Mouse (Mus musculus) gastrocnemius, adult 18-20 months (tissue): Measurements from ENCODE around the gene B3gnt7. TPM values are rescaled to one million over a fixed set of nuclear protein-coding genes. Genes with fewer than 3 reads are reported as not detected.

Experiments
- DNase-seq: peaks from one replicate; pipeline ENCODE4 v3.0.0; 2021; ENCODE audit warnings: low spot score
- long read RNA-seq, 2 experiments: library from polyadenylated mRNA; stranded (forward); transcript quantifications; one replicate each; pipeline ENCODE4 v2.0.0; 2021
- total RNA-seq, 2 experiments: library from RNA; stranded (reverse); gene quantifications; 2 replicates each; pipeline ENCODE4 v1.2.3; 2021

B3gnt7 gene
- not detected for total RNA-seq
- long read RNA-seq, experiment 1 = 0 reads
- long read RNA-seq, experiment 2 = 0 reads

DNA sequence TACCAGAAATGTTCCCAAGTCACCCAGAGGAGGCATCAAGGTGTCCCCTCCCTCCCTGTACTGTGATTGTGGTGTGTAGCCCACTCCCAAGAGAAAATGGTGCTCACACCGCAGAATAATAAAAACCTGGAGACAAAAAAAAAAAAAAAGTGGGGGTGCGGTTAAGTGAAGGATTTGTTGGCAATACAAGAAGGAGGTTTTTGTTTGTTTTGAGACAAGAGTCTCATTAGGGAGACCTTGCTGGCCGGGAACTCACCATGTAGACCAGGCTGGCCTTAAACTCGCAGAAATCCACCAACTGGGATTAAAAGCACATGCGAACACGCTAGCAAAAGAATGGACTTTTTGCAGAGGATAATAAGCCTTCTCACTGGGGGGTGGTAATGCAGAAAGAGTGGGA lies at the start of gene B3gnt7:
Gene B3gnt7 (plus strand): TSS at position 301 of the 400 bp plus-strand sequence.
- no peak for DNase-seq

GRCm38 (mm10) chr1:86253410-86253809 lies 49.2 kb upstream of the B3gnt7 start:
- DNase-seq = no peak

DNA sequence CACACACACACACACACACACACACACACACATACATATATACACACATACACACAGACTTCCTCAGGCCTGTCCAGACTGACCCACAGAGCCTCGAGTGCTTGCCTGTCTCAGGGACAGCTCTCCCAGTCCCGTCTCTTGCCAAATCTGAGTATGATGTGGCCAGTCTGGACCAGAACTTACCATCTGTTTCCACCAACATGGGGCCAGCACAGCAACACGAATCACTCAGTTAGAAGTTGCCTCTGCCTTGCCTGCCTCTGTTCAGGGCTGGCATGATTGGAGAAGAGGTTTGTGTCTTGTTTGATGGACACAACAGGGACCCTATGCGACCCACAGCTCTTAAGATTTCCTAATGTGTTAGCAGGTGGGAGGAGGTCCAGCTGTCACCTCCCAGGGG lies 46.3 kb upstream of the B3gnt7 start:
- DNase-seq = no peak

DNA sequence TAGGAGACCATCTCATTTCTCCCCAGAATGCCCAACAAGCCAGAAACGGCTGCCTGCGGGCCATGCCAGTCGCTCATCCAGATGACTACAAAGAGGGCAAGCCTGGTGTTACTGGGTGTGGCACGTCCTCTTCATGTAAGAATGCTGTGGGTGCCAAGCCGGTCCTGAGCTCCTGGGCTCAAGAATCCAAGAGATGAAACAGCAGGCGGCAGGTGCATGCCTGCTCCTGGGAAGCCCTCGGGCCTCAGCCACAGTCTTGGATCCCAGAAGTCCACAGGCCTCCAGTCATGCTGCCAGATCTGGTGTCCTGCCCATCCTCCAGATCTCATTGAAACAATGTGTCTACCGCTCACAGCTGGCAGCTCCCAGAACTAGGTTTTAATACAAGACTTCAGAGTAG lies 45.4 kb upstream of the B3gnt7 start:
- DNase-seq = no peak

DNA sequence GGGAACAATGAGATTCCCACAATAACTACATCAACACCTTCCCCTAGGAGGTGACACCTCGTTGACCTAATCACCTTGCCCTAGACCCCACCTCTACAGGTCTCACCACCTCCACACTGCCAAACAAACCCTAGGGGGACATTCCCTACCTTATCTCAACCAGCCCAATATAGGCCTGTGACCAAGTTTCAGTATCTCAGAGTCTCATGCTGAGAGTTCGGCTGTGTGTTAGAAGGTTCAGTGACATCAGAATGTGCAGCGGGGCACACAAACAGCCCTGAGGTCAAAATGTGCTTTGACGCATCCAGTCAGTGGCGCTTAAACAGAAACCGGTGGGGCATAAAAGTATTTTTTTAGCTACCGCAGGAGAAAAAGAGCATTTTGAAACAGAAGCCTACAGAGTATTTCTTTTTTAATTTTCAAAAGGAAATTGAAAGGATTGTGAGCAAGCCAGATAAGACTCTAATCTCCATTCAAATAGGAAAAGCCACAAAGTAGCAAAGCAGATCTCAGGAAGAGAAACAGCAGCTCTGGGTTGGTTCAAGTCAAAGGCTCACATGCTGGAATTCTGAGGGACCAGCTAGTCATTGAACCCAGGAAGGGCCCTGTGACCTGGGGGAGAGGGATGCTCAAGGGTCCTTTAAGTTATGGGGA lies 44.3 kb upstream of the B3gnt7 start:
- DNase-seq = no peak

GRCm38 (mm10) chr1:86263564-86264339 lies 38.9 kb upstream of the B3gnt7 start:
- no peak for DNase-seq

GRCm38 (mm10) chr1:86265060-86265459 lies 37.6 kb upstream of the B3gnt7 start:
- no peak for DNase-seq

DNA sequence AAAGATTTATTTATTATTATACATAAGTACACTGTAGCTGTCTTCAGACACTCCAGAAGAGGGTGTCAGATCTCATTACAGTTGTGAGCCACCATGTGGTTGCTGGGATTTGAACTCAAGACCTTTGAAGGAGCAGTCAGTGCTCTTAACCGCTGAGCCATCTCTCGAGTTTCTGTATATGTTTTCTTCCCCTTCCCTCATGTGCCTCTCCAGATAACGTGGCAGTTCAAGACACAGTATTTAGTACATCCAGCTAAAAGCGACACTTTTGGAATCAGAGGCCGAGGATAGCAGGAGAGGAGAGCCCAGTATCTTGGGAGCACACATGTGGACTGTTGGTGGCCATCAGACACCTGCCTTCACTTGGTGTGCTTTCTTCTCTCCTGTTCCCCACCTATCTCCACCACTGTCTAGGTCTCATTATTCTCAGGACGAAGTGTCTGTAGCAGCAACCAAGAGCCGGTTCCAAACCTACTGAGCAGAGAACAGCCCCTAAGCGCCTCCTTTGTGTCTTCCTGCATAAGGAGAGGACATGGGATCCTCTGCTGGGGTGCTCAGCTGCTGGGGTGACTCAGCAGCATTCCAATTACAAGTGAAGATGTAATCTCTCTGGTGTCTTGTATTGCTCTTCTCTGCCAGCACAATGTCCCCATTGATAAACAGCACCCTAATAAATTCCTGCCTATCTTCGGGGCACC lies 34.0 kb upstream of the B3gnt7 start:
- DNase-seq = no peak

- no peak for DNase-seq
Measured at GRCm38 (mm10) chr1:86269190-86269508, 33.5 kb upstream of the B3gnt7 start.

GRCm38 (mm10) chr1:86271707-86272106 lies 30.9 kb upstream of the B3gnt7 start:
- no peak for DNase-seq

DNA sequence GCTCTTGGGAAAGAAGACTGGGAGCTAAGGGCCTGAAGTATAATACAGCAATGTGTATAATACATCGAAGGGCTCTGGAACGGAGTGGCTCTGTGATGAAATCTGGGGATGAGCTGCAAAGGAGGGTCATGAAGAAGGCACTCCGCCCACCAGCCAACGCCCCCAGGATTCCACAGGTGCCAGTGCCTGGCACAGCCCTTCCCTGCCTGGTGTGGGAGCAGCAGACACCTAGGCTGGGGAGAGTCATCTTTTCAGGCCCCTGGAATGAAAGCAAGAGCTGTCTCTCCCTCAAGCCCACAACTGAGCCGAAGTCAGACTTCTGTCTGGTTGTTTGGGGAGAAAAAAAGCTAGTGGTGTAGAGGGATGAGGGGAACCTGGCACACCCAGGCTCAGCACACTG lies 25.6 kb upstream of the B3gnt7 start:
- no peak for DNase-seq

GRCm38 (mm10) chr1:86281781-86282536 lies 20.7 kb upstream of the B3gnt7 start:
- no peak for DNase-seq

DNA sequence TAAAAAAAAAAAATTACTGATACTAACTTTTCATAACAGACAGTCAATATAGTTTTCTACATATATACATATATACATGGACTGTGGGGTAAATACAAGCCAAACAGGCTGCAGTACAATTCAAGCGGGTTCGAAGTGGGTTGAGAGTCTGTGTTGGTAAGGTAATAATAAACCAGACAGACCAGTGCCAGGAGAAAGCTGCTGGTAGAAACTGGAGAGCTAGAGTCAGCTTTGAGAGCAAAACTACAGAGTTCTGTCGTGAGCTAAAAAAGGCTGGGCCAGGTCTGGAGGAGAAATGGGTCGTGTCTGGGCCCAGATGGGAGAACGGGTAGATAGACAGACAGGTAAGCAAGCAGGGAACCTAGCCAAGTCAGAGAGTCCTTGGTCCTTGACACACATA lies 18.5 kb upstream of the B3gnt7 start:
- no peak for DNase-seq

- no peak for DNase-seq
Measured at GRCm38 (mm10) chr1:86285295-86285694, 17.3 kb upstream of the B3gnt7 start.

DNA sequence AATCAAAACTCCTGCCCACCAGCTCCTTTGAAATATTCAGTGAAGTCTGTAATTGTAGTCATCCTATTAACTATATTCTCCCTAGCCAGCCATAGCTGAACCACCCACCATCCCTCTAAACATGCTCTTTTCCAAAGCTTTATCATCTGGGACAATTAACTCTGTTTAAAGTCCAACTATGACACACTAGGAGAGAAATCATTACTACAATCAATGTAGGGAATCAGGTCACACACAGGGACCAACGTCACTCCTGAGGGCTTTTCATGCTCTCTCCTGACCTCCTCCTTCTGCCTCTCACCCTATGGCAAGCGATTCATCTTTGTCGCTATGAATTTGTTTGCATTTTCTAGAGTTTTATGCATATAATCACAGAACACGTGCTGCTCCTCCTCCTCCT lies 15.2 kb upstream of the B3gnt7 start:
- DNase-seq = no peak

GRCm38 (mm10) chr1:86290452-86290851 lies 12.2 kb upstream of the B3gnt7 start:
- no peak for DNase-seq

DNA sequence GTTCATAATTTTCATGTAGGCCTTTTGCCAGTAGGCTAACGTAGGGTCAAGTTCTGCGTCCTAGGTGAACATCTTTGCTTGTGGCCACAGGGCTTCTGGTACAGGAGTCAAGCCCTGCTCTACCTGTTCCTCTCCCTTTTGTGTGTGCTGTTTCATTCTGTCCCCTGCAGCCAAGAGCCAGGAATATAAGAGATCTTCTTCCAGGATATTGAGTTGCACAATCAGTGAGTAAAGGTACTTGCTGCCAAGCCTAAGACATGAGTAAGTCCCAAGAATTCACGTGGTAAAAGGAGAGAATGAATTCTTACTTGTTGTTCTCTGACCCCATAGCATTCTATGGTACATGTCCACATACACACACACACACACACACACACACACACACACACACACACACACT lies 9.5 kb upstream of the B3gnt7 start:
- no peak for DNase-seq

DNA sequence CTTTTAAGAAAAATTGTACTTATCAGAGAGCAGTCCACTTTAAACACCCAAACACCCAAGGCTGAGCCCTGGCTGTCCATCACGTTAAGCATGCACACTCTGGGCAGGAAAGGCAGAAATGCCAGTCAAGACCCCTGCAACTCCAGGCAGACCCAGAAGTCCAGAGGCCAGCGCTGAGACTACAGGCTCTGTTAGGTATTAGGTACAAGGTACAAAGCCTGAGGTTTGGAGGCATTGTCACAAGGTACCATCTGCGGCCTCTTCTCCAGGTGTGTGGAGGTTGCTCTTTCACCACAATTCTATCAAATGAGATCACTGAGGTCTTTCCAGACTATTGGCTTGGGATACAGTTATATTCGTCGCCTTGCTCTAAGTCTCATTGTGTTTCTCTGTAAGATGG lies 8.8 kb upstream of the B3gnt7 start:
- no peak for DNase-seq

DNA sequence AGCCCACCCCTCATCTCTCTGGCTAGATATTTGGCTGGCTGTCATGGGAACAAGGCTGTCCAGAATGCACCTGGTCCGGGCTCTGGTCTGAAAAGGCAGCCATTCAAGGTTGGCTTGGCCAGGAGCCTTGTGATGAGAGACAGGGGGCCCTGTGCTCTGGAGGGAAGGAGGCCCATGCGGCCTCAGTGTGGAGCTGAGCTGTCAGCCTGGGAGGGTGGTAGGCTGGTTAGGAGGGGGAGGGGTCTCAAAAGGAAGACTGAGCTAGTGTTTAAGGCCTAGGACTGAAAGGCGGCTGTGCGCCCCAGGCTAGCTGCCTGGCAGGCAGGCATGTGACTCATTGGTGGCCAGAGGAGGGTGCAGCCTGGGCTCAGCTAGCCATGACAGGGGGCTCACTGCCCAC lies 8.2 kb upstream of the B3gnt7 start:
- no peak for DNase-seq

DNA sequence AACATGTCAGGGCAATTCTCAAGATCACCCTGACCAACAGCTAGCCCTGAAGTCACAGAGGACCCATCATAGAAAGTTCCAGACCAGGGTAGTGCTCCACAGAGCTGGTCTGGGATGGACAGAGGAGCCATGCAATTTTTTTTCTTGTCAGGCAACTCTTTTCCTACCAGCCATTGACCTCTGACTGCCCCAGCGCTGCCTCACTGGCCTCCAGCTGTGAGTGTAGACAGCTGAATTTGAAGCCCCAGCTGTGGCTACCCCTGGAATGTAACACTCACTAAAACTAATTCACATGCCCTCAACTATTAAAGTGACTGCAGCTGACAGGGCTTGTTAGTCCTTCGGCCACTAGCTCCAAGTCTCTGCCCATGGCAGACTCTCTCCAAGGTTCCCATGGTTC lies 2.5 kb upstream of the B3gnt7 start:
- DNase-seq = no peak

- no peak for DNase-seq
Measured at GRCm38 (mm10) chr1:86300731-86301130, 1.9 kb upstream of the B3gnt7 start.
